Mouse (Mus musculus) heart, adult 2 months (tissue): ENCODE measurements at regions not wholly inside any gene's neighbourhood (a gene's known extent, or its start where the extent isn't known, plus 50 kb on each side); places are given as distances from the start of the nearest gene placed in this dataset.

Experiments
- CTCF ChIP-seq: fragments of 200-600 bp; IDR thresholded peaks from 2 replicates; pipeline ENCODE4 v1.8.1; 2022; ENCODE audit warnings: antibody characterized with exemption, mild to moderate bottlenecking, moderate library complexity
- EP300 ChIP-seq: fragments of 200-500 bp; IDR thresholded peaks from 2 replicates; pipeline ENCODE4 v1.6.1; 2011; ENCODE audit warnings: low read depth, low read length, control low read depth; ENCODE audit not compliant: insufficient read depth

DNA sequence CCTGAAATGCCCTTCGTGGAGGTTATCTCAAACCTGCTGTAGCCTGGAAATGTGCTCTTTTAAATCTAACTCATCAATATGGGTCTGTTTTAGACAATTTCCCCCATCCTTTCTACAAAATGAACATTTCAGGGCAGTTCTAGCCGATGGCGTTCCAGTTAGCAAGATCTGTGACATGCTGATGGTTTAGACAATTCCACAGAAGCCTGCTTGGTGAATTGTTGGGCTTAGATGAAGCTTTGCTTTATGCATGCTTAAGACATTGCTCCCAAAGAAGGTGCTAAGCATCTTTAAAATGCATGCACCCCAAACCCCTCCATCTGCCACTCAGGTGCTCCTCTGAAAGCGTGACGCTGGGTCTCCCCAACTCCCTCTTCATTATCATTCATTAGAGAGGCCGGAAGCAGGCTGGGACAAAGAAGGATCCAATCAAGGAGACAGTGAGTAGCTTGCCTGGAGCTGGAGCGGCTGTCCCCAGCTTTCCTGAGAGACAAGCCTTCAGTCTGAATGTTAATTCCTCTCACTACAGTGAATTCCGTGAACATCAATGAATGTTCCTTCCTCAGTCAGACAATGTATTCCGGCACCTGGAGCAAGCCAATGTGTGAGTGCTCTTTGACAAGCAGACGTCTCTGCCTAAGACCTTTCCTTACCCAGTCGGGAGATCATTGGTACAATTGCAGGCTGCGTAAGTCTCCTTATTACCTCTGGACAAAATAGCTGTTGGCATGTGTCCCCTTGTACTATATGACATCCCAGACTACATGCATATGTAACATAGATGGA is 127.0 kb upstream of the Sgk1 start:
- TF ChIP-seq CTCF (no peak), EP300 (no peak)
